Mouse (Mus musculus) intestine, embryonic 14.5 days (tissue): ENCODE measurements around the gene D630045J12Rik. TPM values are rescaled to one million over a fixed set of nuclear protein-coding genes. Genes with fewer than 3 reads are reported as not detected.

Experiments
- ATAC-seq: fragments of 200-750 bp; cut with Nextera tagmentation; replicated peaks from 2 replicates; pipeline ENCODE4 v1.8.0; 2017; ENCODE audit warnings: low read depth, moderate number of reproducible peaks, moderate TSS enrichment, moderate library complexity; ENCODE audit not compliant: low FRiP score, low TSS enrichment
- DNase-seq: peaks from one replicate; pipeline ENCODE4 v3.0.0-alpha.2; 2018; ENCODE audit warnings: low spot score
- H3K27ac ChIP-seq: fragments of 300-500 bp; sonication (generic); 2 replicates; pipeline ENCODE4 v1.5.1; 2014; ENCODE audit warnings: low read depth, mild to moderate bottlenecking, control low read depth
- H3K27me3 ChIP-seq: fragments of 300-500 bp; sonication (generic); replicated peaks from 2 replicates; pipeline ENCODE4 v1.6.1; 2014; ENCODE audit warnings: low read length, control low read depth; ENCODE audit not compliant: control insufficient read depth, insufficient read depth
- H3K36me3 ChIP-seq: fragments of 300-500 bp; sonication (generic); 2 replicates; pipeline ENCODE4 v1.6.1; 2014; ENCODE audit warnings: low read length, control low read depth; ENCODE audit not compliant: control insufficient read depth, insufficient read depth
- H3K4me1 ChIP-seq: fragments of 300-500 bp; sonication (generic); replicated peaks from 2 replicates; pipeline ENCODE4 v1.6.1; 2014; ENCODE audit warnings: low read length, control low read depth, mixed read lengths; ENCODE audit not compliant: control insufficient read depth, insufficient read depth
- H3K4me2 ChIP-seq: fragments of 300-500 bp; sonication (generic); 2 replicates; pipeline ENCODE4 v1.6.1; 2014; ENCODE audit warnings: low read length
- H3K4me3 ChIP-seq: fragments of 300-500 bp; sonication (generic); 2 replicates; pipeline ENCODE4 v1.5.1; 2014; ENCODE audit warnings: low read depth, low read length, control low read depth, mixed read lengths
- H3K9ac ChIP-seq: fragments of 300-500 bp; sonication (generic); 2 replicates; pipeline ENCODE4 v1.6.1; 2014; ENCODE audit warnings: mild to moderate bottlenecking, low read length
- H3K9me3 ChIP-seq: fragments of 300-500 bp; sonication (generic); 2 replicates; pipeline ENCODE4 v1.6.1; 2016; ENCODE audit warnings: low read length, control low read depth; ENCODE audit not compliant: control insufficient read depth
- WGBS: fragments of 180-500 bp; shearing (Covaris S2); extraction: QIAGEN DNeasy Blood & Tissue Kit; methylation state at CpG from one replicate; pipeline ENCODE4 v1.1.7; 2014; 5-methylcytosine and 5-hydroxymethylcytosine counted together
- polyA plus RNA-seq: library from polyadenylated mRNA; unstranded; fragments of >200 nt; fragmentation: Nextera tagmentation; extraction: Ambion mirVana; gene quantifications from 2 replicates; pipeline ENCODE4 v1.2.1, GENCODE M21; 2014

D630045J12Rik gene
- polyA plus RNA-seq, 1 experiment from 2014 or later: 5.6 TPM

GRCm38 (mm10) chr6:38092539-38092938, 161.3 kb downstream of the D630045J12Rik start:
- Histone ChIP-seq H3K9me3 (no peaks in the 10 kb centered on the region), H3K4me3 (no peak overlapping the region), H3K36me3 (no peaks in the 10 kb centered on the region), H3K27ac (no peak overlapping the region), H3K9ac (no peak overlapping the region), H3K4me2 (no peak overlapping the region), H3K4me1 (no peaks in the 10 kb centered on the region), H3K27me3 (no peaks in the 10 kb centered on the region)
- ATAC-seq: no peak
- no peak for DNase-seq
- 91% methylated on average over 8 of the region's 8 CpGs for WGBS

- Histone ChIP-seq H3K4me3 (no peak overlapping the region), H3K4me1 (no peaks in the 10 kb centered on the region), H3K4me2 (no peak overlapping the region), H3K9me3 (no peaks in the 10 kb centered on the region), H3K36me3 (no peaks in the 10 kb centered on the region), H3K27me3 (no peaks in the 10 kb centered on the region), H3K27ac (no peak overlapping the region), H3K9ac (no peak overlapping the region)
- DNase-seq (no peak), ATAC-seq (no peak)
- 75% methylated on average over 9 of the region's 9 CpGs for WGBS
Measured at GRCm38 (mm10) chr6:38087242-38088026, 166.4 kb downstream of the D630045J12Rik start.

GRCm38 (mm10) chr6:38083204-38083603, 170.6 kb downstream of the D630045J12Rik start:
- 38% methylated on average over 4 of the region's 4 CpGs for WGBS
- Histone ChIP-seq H3K27ac (no peak overlapping the region), H3K4me2 (no peak overlapping the region), H3K27me3 (no peaks in the 10 kb centered on the region), H3K36me3 (no peaks in the 10 kb centered on the region), H3K9ac (no peak overlapping the region), H3K9me3 (no peaks in the 10 kb centered on the region), H3K4me3 (no peak overlapping the region), H3K4me1 (peaks cover 3% of the 10 kb centered on the region; the same call in 1 of the 2 replicates)
- DNase-seq: no peak
- ATAC-seq: no peak

- Histone ChIP-seq H3K27me3 (no peaks in the 10 kb centered on the region), H3K9ac (no peak overlapping the region), H3K27ac (no peak overlapping the region), H3K36me3 (no peaks in the 10 kb centered on the region), H3K9me3 (no peaks in the 10 kb centered on the region), H3K4me3 (no peak overlapping the region), H3K4me2 (no peak overlapping the region), H3K4me1 (peaks cover 3% of the 10 kb centered on the region; the same call in 1 of the 2 replicates)
- ATAC-seq: no peak
- DNase-seq: no peak
- 39% methylated on average over 11 of the region's 11 CpGs for WGBS
Measured at GRCm38 (mm10) chr6:38081727-38082341, 172.0 kb downstream of the D630045J12Rik start.

- Histone ChIP-seq H3K27ac (no peak overlapping the region), H3K9me3 (peaks cover 1% of the 10 kb centered on the region; the same call in 1 of the 2 replicates), H3K9ac (no peak overlapping the region), H3K27me3 (no peaks in the 10 kb centered on the region), H3K4me2 (no peak overlapping the region), H3K4me1 (peaks cover 3% of the 10 kb centered on the region; the same call in 1 of the 2 replicates), H3K36me3 (no peaks in the 10 kb centered on the region), H3K4me3 (no peak overlapping the region)
- DNase-seq (no peak), ATAC-seq (no peak)
- 46% methylated on average over 4 of the region's 4 CpGs for WGBS
Measured at GRCm38 (mm10) chr6:38080364-38080763, 173.4 kb downstream of the D630045J12Rik start.

- H3K4me2 ChIP-seq: no peak overlapping the region
- WGBS: 91% methylated on average over 3 of the region's 3 CpGs
- no peaks in the 10 kb centered on the region for H3K4me1 ChIP-seq
- H3K9ac ChIP-seq: no peak overlapping the region
- DNase-seq: no peak
- ATAC-seq: no peak
- no peaks in the 10 kb centered on the region for H3K36me3 ChIP-seq
- H3K9me3 ChIP-seq: peaks cover 4% of the 10 kb centered on the region; the same call in 1 of the 2 replicates
- no peak overlapping the region for H3K27ac ChIP-seq
- no peak overlapping the region for H3K4me3 ChIP-seq
- H3K27me3 ChIP-seq: no peaks in the 10 kb centered on the region
Measured at GRCm38 (mm10) chr6:38073592-38073991, 180.2 kb downstream of the D630045J12Rik start.

Other genes starting within 250 kb of the D630045J12Rik start
- 0.31 and 0.51 TPM in 2 replicates for gene Svopl, start 207.0 kb downstream of the D630045J12Rik start, polyA plus RNA-seq
- gene Tmem213, start 144.8 kb downstream of the D630045J12Rik start, polyA plus RNA-seq: 0.31 TPM in 1 of 2 replicates, not detected in the other
- gene Atp6v0a4, start 129.4 kb downstream of the D630045J12Rik start, polyA plus RNA-seq: 0.97 and 1.9 TPM in 2 replicates
- gene Zc3hav1l, start 45.2 kb upstream of the D630045J12Rik start, polyA plus RNA-seq: 12.8 and 15.6 TPM in 2 replicates
- gene Zc3hav1, start 100.6 kb upstream of the D630045J12Rik start, polyA plus RNA-seq: 9.2 and 10.2 TPM in 2 replicates
- 5.0 and 6.3 TPM in 2 replicates for gene Ttc26, start 127.5 kb upstream of the D630045J12Rik start, polyA plus RNA-seq
- 14.7 and 15.7 TPM in 2 replicates for gene Ubn2, start 179.9 kb upstream of the D630045J12Rik start, polyA plus RNA-seq